Mouse (Mus musculus) C2C12 (cell line): ENCODE data around the gene Ttf1.

Experiments used
- CTCF ChIP-seq: IDR thresholded peaks from one replicate; pipeline ENCODE4 v1.5.1; 2011; ENCODE audit not compliant: control insufficient read depth, insufficient read depth, insufficient read length
- MAX ChIP-seq: IDR thresholded peaks from one replicate; pipeline ENCODE4 v1.6.1; 2011; ENCODE audit warnings: mild to moderate bottlenecking, control low read depth

DNA sequence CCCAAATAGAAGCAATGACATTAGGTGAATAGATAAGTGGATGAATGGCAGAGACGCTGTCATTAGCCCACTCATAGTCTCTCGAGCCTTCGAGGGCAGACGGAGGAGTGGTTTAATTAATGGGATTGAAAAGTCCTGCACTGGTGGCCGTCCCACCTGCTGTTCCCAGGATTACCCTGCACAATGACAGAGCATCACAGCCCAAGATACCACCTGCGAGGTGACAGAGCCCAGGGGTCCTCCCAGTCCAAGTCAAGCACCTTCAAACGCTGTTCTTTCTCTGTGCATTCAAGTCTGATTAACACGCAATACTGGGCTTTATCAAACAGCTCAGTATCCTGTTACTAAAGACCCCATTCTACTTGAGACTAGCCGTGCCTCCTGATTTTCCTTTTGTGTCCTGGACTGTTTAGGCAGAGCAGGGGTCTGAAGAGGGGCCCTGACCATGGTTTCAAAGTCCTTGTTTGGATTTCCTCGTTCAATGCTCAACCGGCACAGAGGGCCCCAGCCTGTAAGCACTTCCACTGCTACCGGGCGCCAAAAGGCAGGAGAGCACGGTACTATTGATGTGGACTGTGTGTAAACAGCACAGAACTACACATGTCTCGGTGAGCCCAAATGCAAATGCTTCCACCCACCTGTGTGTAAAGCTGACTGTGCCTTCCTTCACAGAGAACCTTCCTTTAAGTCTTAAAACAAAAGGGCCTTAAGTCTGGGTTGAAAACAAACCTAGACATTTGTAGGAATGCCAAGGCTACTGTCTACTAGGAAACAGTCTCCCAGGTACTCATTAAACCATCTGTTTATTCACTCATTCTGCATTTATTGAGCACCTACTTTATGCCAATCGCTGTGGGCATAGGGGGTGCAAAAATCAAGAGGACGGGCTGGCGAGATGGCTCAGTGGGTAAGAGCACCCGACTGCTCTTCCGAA, 25.3 kb upstream of the Ttf1 start:
- TF ChIP-seq CTCF (no peak), MAX (no peak)
